Mouse (Mus musculus) stomach, embryonic 14.5 days (tissue): Measurements from ENCODE around the gene Rasgef1a. TPM values are rescaled to one million over a fixed set of nuclear protein-coding genes. Genes with fewer than 3 reads are reported as not detected.

Source experiments
- ATAC-seq: fragments of 200-750 bp; cut with Nextera tagmentation; 2 replicates; pipeline ENCODE4 v1.8.0; 2017; ENCODE audit warnings: low read depth, moderate TSS enrichment; ENCODE audit not compliant: insufficient number of reproducible peaks, insufficient read depth, low FRiP score
- H3K27ac ChIP-seq: fragments of 300-500 bp; sonication (generic); 2 replicates; pipeline ENCODE4 v1.5.1; 2014; ENCODE audit warnings: mild to moderate bottlenecking, low read length, moderate library complexity, mixed read lengths
- H3K27me3 ChIP-seq: fragments of 300-500 bp; sonication (generic); 2 replicates; pipeline ENCODE4 v1.6.1; 2014; ENCODE audit warnings: low read length, control low read depth, mixed read lengths; ENCODE audit not compliant: control insufficient read depth, insufficient read depth
- H3K36me3 ChIP-seq: fragments of 300-500 bp; sonication (generic); 2 replicates; pipeline ENCODE4 v1.6.1; 2014; ENCODE audit warnings: mild to moderate bottlenecking, control low read depth, low read length, moderate library complexity, mixed read lengths; ENCODE audit not compliant: control insufficient read depth, insufficient read depth
- H3K4me1 ChIP-seq: fragments of 300-500 bp; sonication (generic); 2 replicates; pipeline ENCODE4 v1.6.1; 2014; ENCODE audit warnings: low read length, control low read depth, mixed read lengths; ENCODE audit not compliant: control insufficient read depth, insufficient read depth
- H3K4me2 ChIP-seq: fragments of 300-500 bp; sonication (generic); replicated peaks from 2 replicates; pipeline ENCODE4 v1.6.1; 2014; ENCODE audit warnings: low read depth, low read length, control low read depth
- H3K4me3 ChIP-seq: fragments of 300-500 bp; sonication (generic); 2 replicates; pipeline ENCODE4 v1.5.1; 2014; ENCODE audit warnings: low read depth, low read length, control low read depth
- H3K9ac ChIP-seq: fragments of 300-500 bp; sonication (generic); replicated peaks from 2 replicates; pipeline ENCODE4 v1.6.1; 2014; ENCODE audit warnings: low read depth, mild to moderate bottlenecking, control low read depth, low read length, moderate library complexity, mixed read lengths
- H3K9me3 ChIP-seq: fragments of 300-500 bp; sonication (generic); 2 replicates; pipeline ENCODE4 v1.6.1; 2016; ENCODE audit warnings: low read depth, low read length, control low read depth; ENCODE audit not compliant: control insufficient read depth
- WGBS: fragments of 180-500 bp; shearing (Covaris S2); extraction: QIAGEN DNeasy Blood & Tissue Kit; methylation state at CpG from one replicate; pipeline ENCODE4 v1.1.7; 2014; 5-methylcytosine and 5-hydroxymethylcytosine counted together
- polyA plus RNA-seq: library from polyadenylated mRNA; unstranded; fragments of >200 nt; fragmentation: Nextera tagmentation; extraction: Ambion mirVana; gene quantifications from 2 replicates; pipeline ENCODE4 v1.2.1, GENCODE M21; 2014

Rasgef1a gene
- polyA plus RNA-seq, 1 experiment from 2014 or later = 0.14 TPM

DNA sequence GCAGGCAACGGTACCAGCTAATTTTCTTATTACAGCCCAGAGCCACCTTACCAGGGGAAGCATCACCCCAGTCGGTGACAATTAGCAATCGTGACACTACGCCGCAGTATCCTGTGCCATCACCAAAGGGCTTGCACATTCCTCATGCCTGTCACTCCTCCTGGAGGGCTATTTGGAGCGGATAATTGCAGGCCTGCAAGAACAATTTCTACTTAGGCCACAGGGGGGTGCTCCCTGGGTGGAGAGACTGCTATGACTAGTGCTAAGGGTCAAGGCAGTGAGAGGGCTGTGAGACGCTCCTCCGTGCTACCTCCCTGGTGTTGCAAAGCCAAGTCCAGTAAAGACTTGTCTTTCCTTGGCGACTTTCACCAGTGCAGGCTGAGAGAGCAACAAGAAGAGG, 16.1 kb upstream of the Rasgef1a start:
- Histone ChIP-seq H3K9ac (no peak overlapping the region), H3K27ac (no peak overlapping the region), H3K4me3 (no peak overlapping the region), H3K36me3 (no peaks in the 10 kb centered on the region), H3K4me2 (no peak overlapping the region), H3K27me3 (no peaks in the 10 kb centered on the region), H3K4me1 (no peaks in the 10 kb centered on the region), H3K9me3 (no peaks in the 10 kb centered on the region)
- 50% methylated on average over 9 of the region's 9 CpGs for WGBS
- ATAC-seq = no peak

DNA sequence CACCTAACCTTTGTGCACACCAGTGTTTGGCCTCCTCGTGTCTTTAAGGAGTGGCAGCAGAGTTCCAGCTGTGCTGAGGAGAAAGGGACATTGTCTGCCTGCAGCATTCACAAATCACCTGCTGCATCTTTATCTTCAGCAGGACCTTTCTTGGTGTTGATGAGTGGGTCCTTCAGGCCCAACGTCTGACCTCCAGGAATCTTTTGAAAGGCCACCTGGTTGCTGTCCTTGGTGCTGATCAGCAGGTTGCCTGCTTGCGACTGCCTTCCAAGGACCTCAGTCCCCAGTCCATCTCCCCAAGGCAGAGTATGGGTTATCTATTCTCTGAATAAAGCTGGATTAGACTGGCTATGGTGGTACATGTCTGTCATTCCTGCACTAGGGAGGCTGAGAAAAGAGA, 10.0 kb upstream of the Rasgef1a start:
- ATAC-seq = no peak
- H3K4me1 ChIP-seq = no peaks in the 10 kb centered on the region
- H3K4me3 ChIP-seq = no peak overlapping the region
- no peaks in the 10 kb centered on the region for H3K36me3 ChIP-seq
- H3K27me3 ChIP-seq = no peaks in the 10 kb centered on the region
- H3K9me3 ChIP-seq = no peaks in the 10 kb centered on the region
- WGBS = 19% methylated on average over 3 of the region's 3 CpGs
- no peak overlapping the region for H3K4me2 ChIP-seq
- H3K27ac ChIP-seq = no peak overlapping the region
- H3K9ac ChIP-seq = no peak overlapping the region

DNA sequence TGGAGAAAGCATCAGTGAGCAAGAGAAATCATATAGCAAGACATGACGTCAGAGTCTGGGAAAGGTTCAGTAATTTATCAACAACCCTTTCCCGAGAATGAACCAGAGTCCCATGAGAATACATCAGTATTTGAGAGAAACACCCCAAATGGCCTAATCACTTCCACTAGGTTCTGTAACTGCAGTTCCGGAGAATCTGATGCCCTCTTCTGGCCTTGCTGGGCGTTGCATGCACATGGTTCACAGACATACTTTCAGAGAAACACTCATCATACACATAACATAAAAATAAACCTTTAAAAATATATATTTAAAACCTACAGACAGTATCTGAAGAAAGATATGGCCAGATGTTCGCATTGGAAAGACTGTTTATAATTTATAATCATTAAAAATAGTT, 3.9 kb upstream of the Rasgef1a start:
- H3K27ac ChIP-seq = no peak overlapping the region
- WGBS = 48% methylated on average over 5 of the region's 5 CpGs
- H3K4me3 ChIP-seq = no peak overlapping the region
- no peak overlapping the region for H3K9ac ChIP-seq
- H3K4me1 ChIP-seq = no peaks in the 10 kb centered on the region
- H3K4me2 ChIP-seq = no peak overlapping the region
- ATAC-seq = no peak
- H3K9me3 ChIP-seq = no peaks in the 10 kb centered on the region
- peaks cover 21% of the 10 kb centered on the region for H3K27me3 ChIP-seq
- H3K36me3 ChIP-seq = no peaks in the 10 kb centered on the region

DNA sequence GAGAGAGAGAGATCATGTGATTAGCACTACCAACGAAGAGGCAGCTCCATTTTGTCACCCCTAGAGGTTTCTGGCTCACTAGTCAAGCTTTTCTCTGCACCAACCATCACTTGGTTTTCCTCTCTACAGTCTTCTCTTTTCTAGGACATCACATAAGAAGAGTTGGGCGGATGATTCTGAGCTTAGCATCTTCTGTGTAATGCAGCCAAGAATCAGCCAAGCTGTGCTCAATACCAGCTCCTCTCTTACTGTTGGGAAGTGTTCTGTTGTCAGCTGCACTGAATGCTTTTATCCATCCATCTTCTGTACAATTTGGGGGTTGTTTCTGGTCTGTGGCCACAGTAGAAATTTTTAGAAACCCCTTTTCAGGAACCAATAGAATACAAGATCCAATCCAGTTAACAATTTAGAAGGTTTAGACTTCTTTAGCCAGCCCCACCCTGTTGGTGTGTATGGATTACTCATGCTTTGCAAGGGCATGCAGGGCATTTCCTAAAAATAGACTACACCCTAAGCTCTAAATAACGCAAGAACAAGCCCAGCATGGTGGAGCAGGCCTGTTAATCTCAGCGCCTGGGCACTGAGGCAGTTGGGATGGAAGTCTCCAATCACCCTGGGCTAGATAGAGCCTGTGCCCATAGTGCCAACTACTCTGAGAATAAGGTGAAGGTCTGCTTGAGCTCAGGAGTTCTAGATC, 3.2 kb upstream of the Rasgef1a start:
- WGBS = 71% methylated on average over 4 of the region's 4 CpGs
- H3K27me3 ChIP-seq = peaks cover 22% of the 10 kb centered on the region
- H3K9ac ChIP-seq = no peak overlapping the region
- no peaks in the 10 kb centered on the region for H3K9me3 ChIP-seq
- H3K27ac ChIP-seq = no peak overlapping the region
- no peak for ATAC-seq
- no peaks in the 10 kb centered on the region for H3K36me3 ChIP-seq
- no peak overlapping the region for H3K4me3 ChIP-seq
- H3K4me2 ChIP-seq = no peak overlapping the region
- H3K4me1 ChIP-seq = no peaks in the 10 kb centered on the region

DNA sequence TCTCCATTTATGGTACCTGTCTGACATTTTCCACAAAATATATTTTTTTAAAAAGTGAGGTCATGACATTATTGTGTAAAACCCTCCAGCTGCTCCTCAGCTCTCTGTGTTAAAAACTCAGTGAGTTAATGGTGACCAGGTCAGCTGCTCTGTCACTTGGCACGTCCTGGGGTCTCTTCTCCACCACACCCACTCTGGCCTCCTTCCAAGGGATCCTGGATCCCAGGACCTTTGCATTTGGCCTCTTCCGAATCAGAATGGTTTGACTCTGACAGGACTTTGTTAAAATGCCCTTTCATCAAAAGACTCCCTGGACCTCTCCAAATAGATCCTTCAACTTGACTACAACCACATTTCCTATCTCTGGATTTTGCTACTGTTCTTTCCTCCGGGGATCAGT, 982 bp upstream of the Rasgef1a start:
- peaks cover 22% of the 10 kb centered on the region for H3K27me3 ChIP-seq
- no peaks in the 10 kb centered on the region for H3K9me3 ChIP-seq
- no peak overlapping the region for H3K27ac ChIP-seq
- ATAC-seq = no peak
- H3K9ac ChIP-seq = no peak overlapping the region
- no peak overlapping the region for H3K4me2 ChIP-seq
- H3K4me3 ChIP-seq = no peak overlapping the region
- 63% methylated on average over 3 of the region's 3 CpGs for WGBS
- H3K36me3 ChIP-seq = no peaks in the 10 kb centered on the region
- no peaks in the 10 kb centered on the region for H3K4me1 ChIP-seq

DNA sequence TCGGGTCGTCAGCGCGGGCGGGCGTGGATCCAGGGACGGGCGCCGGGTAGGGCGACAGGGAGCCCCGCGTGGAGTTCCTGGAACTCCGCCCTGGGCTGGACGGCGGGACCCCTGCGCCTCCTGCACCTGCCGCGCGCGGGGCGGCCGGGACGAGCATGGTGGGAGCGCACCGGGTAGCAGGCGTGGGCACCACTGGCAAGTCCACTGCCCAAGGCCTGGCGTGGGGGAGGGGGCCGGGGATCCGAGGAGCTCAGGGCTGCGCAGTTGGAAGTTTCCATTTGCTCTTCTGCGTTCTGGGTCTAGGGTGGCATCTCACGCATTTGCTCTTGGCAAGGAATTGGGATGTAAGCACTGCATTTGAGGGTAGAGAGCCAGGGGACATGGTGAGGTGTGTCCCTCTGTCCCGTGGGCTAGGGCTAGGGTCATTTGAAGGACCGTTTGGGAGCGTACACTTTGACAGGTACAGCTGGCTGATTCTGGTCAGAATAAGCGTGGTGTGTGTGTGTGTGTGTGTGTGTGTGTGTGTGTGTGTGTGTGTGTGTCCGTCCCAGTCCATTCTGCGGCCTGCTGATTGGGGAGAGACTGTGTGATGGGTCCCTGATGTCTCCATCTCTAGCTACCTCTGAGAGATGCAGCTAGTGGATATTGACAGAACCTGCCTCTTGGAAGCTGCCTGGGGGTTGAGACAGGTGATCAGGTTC, 528 bp downstream of the Rasgef1a start:
- H3K27me3 ChIP-seq = peaks cover 22% of the 10 kb centered on the region
- no peak overlapping the region for H3K9ac ChIP-seq
- no peaks in the 10 kb centered on the region for H3K4me1 ChIP-seq
- H3K36me3 ChIP-seq = no peaks in the 10 kb centered on the region
- H3K4me2 ChIP-seq = peak overlapping the region; percentile 80
- 12% methylated on average over 34 of the region's 38 CpGs for WGBS
- ATAC-seq = no peak
- H3K9me3 ChIP-seq = no peaks in the 10 kb centered on the region
- no peak overlapping the region for H3K27ac ChIP-seq
- peak overlapping the region; percentile 29 for H3K4me3 ChIP-seq

DNA sequence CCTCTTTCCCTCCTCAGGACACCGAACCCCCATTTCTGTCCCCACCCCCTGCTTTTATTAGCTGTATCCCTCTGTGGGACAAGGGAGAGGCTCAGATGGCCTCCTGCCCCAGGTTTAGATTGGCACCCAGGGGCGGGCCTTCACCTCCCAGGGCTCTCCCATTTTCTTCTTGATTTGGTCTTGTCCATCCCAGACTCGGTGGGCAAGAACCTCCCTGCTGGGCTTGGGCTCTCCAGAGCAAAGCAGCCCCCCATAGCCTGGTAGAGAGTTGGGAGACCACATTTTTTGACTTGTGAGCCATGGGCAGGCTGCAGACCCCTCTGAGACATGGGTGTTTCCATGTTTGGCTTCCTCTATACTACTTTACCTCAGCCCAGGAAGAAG, 1.1 kb downstream of the Rasgef1a start:
- Histone ChIP-seq H3K4me2 (no peak overlapping the region), H3K27me3 (peaks cover 22% of the 10 kb centered on the region), H3K9ac (no peak overlapping the region), H3K36me3 (no peaks in the 10 kb centered on the region), H3K4me1 (no peaks in the 10 kb centered on the region), H3K27ac (no peak overlapping the region), H3K9me3 (no peaks in the 10 kb centered on the region), H3K4me3 (no peak overlapping the region)
- no peak for ATAC-seq
- WGBS = 58% methylated on average over 3 of the region's 3 CpGs

DNA sequence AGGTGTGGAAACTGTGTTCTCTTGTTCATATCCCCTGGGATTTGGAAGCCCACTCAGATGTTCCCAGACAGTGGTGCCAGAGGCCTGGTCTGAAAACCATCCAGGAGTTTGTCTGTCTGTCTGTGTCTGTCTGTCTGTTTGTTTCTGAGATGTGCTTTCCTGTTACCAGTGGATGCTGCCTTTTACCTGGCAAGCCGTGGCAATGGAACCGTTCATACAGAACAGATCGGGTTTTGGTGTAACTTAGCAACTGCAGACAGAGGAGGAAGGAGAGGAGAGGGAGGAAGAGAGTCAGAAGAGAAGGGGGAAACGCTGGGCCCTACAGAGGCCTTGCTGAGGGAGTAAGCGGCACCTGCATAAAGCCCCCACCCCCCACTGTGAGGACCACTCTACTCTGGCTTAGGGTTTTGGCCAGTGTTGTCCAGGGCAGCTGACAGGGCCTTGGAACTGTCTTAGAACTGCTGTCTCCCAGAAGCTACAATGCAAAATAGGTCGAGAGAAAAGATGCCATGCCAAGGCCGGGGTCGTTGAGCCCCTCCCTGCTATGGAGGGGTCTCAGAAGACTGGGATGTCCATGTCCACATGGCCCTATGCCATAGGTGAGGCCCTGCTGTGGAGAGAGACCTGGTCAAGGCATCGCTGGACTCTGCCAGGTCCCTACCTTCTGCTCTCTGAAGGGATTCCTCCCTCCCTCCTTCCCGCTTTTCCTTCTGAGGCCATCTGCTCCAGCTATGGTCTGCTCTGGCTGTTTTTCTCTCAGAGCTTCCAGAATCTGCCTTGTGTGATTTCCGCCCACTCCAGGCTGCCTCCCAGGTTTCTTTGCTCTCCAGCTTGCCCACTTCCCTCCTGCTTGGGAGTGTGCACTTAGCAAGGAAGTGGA, 2.0 kb downstream of the Rasgef1a start:
- Histone ChIP-seq H3K36me3 (no peaks in the 10 kb centered on the region), H3K27ac (no peak overlapping the region), H3K4me2 (no peak overlapping the region), H3K4me1 (no peaks in the 10 kb centered on the region), H3K27me3 (peaks cover 22% of the 10 kb centered on the region), H3K9ac (no peak overlapping the region), H3K4me3 (no peak overlapping the region), H3K9me3 (no peaks in the 10 kb centered on the region)
- WGBS = 73% methylated on average over 11 of the region's 11 CpGs
- no peak for ATAC-seq
